Mouse (Mus musculus) neural tube, postnatal 0 days (tissue): ENCODE results near the gene Olfr733. TPM values are rescaled to one million over a fixed set of nuclear protein-coding genes. Genes with fewer than 3 reads are reported as not detected.

ENCODE experiments used
- polyA plus RNA-seq: library from polyadenylated mRNA; unstranded; fragments of >200 nt; fragmentation: Nextera tagmentation; extraction: Ambion mirVana; gene quantifications from 2 replicates; pipeline ENCODE4 v1.2.1, GENCODE M21; 2015

Gene Olfr733
- polyA plus RNA-seq = not detected in 2 replicates

GRCm38 (mm10) chr14:50301422-50301821, at the start of gene Olfr733:
Gene Olfr733 (minus strand): TSS chr14:50301522.

GRCm38 (mm10) chr14:50348796-50349195, 47.5 kb upstream of the Olfr733 start, which contains the start of gene Olfr735:
Gene Olfr735 (minus strand): TSS chr14:50348872.

GRCm38 (mm10) chr14:50326661-50327060, 25.3 kb upstream of the Olfr733 start, which contains the start of gene Olfr734:
Gene Olfr734 (minus strand): TSS chr14:50326761.

GRCm38 (mm10) chr14:50284106-50284505, 17.2 kb downstream of the Olfr733 start, which contains the start of gene Olfr732:
Gene Olfr732 (minus strand): TSS chr14:50284206.

Other genes with a start within 250 kb of the Olfr733 start
- not detected in 2 replicates for gene Olfr726, start 210.6 kb downstream of the Olfr733 start, polyA plus RNA-seq
- gene Olfr727, start 178.3 kb downstream of the Olfr733 start, polyA plus RNA-seq = not detected in 2 replicates
- not detected in 2 replicates for gene Olfr728, start 158.8 kb downstream of the Olfr733 start, polyA plus RNA-seq
- gene Olfr729, start 148.6 kb downstream of the Olfr733 start, polyA plus RNA-seq = not detected in 2 replicates
- gene Olfr730, start 113.3 kb downstream of the Olfr733 start, polyA plus RNA-seq = not detected in 2 replicates
- not detected in 2 replicates for gene Olfr731, start 59.7 kb downstream of the Olfr733 start, polyA plus RNA-seq
- gene Olfr732, start 17.3 kb downstream of the Olfr733 start, polyA plus RNA-seq = not detected in 2 replicates
- gene Olfr734, start 25.2 kb upstream of the Olfr733 start, polyA plus RNA-seq = not detected in 2 replicates
- not detected in 2 replicates for gene Olfr735, start 47.4 kb upstream of the Olfr733 start, polyA plus RNA-seq
- not detected in 2 replicates for gene Tlr11, start 56.4 kb upstream of the Olfr733 start, polyA plus RNA-seq
- not detected in 2 replicates for gene Olfr736, start 79.6 kb upstream of the Olfr733 start, polyA plus RNA-seq
- not detected in 2 replicates for gene Olfr738, start 106.0 kb upstream of the Olfr733 start, polyA plus RNA-seq
- gene Olfr739, start 117.1 kb upstream of the Olfr733 start, polyA plus RNA-seq = not detected in 2 replicates
- not detected in 2 replicates for gene Olfr740, start 144.0 kb upstream of the Olfr733 start, polyA plus RNA-seq
- gene Olfr741, start 171.2 kb upstream of the Olfr733 start, polyA plus RNA-seq = not detected in 2 replicates
- not detected in 2 replicates for gene Olfr742, start 202.1 kb upstream of the Olfr733 start, polyA plus RNA-seq
- not detected in 2 replicates for gene Olfr743, start 220.3 kb upstream of the Olfr733 start, polyA plus RNA-seq